Comparison of ENCODE assay signal across 8 mouse cellular contexts in the genomic region with DNA sequence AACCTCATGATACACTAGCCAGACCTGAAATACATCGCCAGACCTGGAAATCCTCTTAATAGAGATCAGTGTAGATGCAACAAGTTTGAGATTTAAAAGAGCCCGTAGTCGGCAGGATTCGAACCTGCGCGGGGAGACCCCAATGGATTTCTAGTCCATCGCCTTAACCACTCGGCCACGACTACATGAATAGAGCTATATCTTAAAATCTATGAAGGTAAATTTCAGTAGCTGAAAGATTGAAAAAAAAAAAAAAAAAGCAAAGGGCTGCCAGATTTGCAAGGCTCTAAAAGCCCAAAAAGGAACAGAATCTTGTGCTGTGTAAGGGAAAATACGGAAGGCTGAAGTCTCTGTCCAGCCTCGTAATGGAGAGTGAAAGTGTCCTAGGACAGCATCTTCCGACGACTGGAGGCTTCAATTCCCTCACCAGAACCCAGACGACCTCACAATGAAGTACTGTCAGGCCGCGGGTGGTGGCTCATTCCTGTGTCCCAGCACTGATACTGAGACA. TPM values are rescaled to one million over a fixed set of nuclear protein-coding genes. Genes with fewer than 3 reads are reported as not detected.
DNase-seq lines count a peak whose midpoint lies in the region; ATAC-seq lines count a peak whose summit lies in the region.

No protein-coding gene starts in this region.

- peak; percentile 51 for ATAC-seq in CD4-positive, CD25-positive, alpha-beta regulatory T cell, adult 4 months
- peak; percentile 27; the same call in 1 of the 2 replicates for ATAC-seq in forebrain, embryonic 15.5 days (replicated peaks)
- ATAC-seq in liver, embryonic 16.5 days (ENCODE audit: low read depth): peak; percentile 58
- peak; percentile 39; the same call in 1 of the 2 replicates for ATAC-seq in neural tube, embryonic 11.5 days (ENCODE audit: insufficient read depth, low FRiP score, low TSS enrichment)
- ATAC-seq in stomach, embryonic 16.5 days (ENCODE audit: insufficient read depth, low FRiP score): peak; percentile 25; the same call in 1 of the 2 replicates

- peak; percentile 81 to 82 for DNase-seq in heart, postnatal 14 days
- DNase-seq in layer of hippocampus, adult 11-12 months (ENCODE audit: low spot score): peak; percentile 89
- peak; percentile 75 for DNase-seq in neural tube, embryonic 11.5 days (ENCODE audit: low spot score)

- H3K4me1 ChIP-seq in brown adipose tissue, adult 24 weeks (ENCODE audit: control insufficient read depth, insufficient read depth, insufficient read length, low read length): peaks cover 2% of the 10 kb centered on the region; the same call in 1 of the 2 replicates
- peaks cover 6% of the 10 kb centered on the region; the same call in 1 of the 2 replicates for H3K4me1 ChIP-seq in forebrain, embryonic 15.5 days
- peaks cover 25% of the 10 kb centered on the region for H3K4me1 ChIP-seq in liver, embryonic 16.5 days (ENCODE audit: control insufficient read depth, low read depth, low read length)
- H3K4me1 ChIP-seq in neural tube, embryonic 11.5 days (ENCODE audit: control insufficient read depth, insufficient read depth, low read length): peaks cover under 1% of the 10 kb centered on the region
- no peaks in the 10 kb centered on the region for H3K4me1 ChIP-seq in stomach, embryonic 16.5 days (ENCODE audit: control insufficient read depth, insufficient read depth, low read length)

- no peaks in the 10 kb centered on the region for H3K27me3 ChIP-seq in forebrain, embryonic 15.5 days
- no peaks in the 10 kb centered on the region for H3K27me3 ChIP-seq in liver, embryonic 16.5 days (ENCODE audit: control insufficient read depth, insufficient read depth, low read depth, low read length)
- no peaks in the 10 kb centered on the region for H3K27me3 ChIP-seq in neural tube, embryonic 11.5 days (ENCODE audit: control insufficient read depth, insufficient read depth, low read length)
- no peaks in the 10 kb centered on the region for H3K27me3 ChIP-seq in stomach, embryonic 16.5 days (ENCODE audit: control insufficient read depth, insufficient read depth, low read length)

- peak overlapping the region; percentile 55 for H3K4me3 ChIP-seq in brown adipose tissue, adult 24 weeks (ENCODE audit: insufficient read depth, low read depth, low read length)
- peak overlapping the region; percentile 45 for H3K4me3 ChIP-seq in forebrain, embryonic 15.5 days
- H3K4me3 ChIP-seq in liver, embryonic 16.5 days (ENCODE audit: low read depth, low read length): peak overlapping the region; percentile 65
- peak overlapping the region; percentile 42 for H3K4me3 ChIP-seq in neural tube, embryonic 11.5 days (ENCODE audit: low read depth, low read length)
- H3K4me3 ChIP-seq in stomach, embryonic 16.5 days (replicated peaks; ENCODE audit: low read length): peak overlapping the region; percentile 64

- H3K9ac ChIP-seq in forebrain, embryonic 15.5 days (replicated peaks): peak overlapping the region; percentile 49
- peak overlapping the region; percentile 19 for H3K9ac ChIP-seq in liver, embryonic 16.5 days (ENCODE audit: low read depth, low read length)
- peak overlapping the region; percentile 52 for H3K9ac ChIP-seq in neural tube, embryonic 11.5 days (ENCODE audit: low read length)
- peak overlapping the region; percentile 71 for H3K9ac ChIP-seq in stomach, embryonic 16.5 days (ENCODE audit: low read length)

- H3K9me3 ChIP-seq in forebrain, embryonic 15.5 days: no peaks in the 10 kb centered on the region
- H3K9me3 ChIP-seq in liver, embryonic 16.5 days (replicated peaks; ENCODE audit: control insufficient read depth, low read length): no peaks in the 10 kb centered on the region
- no peaks in the 10 kb centered on the region for H3K9me3 ChIP-seq in neural tube, embryonic 11.5 days (ENCODE audit: control insufficient read depth, low read length)
- no peaks in the 10 kb centered on the region for H3K9me3 ChIP-seq in stomach, embryonic 16.5 days (replicated peaks; ENCODE audit: control insufficient read depth, low read length)

- H3K36me3 ChIP-seq in forebrain, embryonic 15.5 days: no peaks in the 10 kb centered on the region
- no peaks in the 10 kb centered on the region for H3K36me3 ChIP-seq in liver, embryonic 16.5 days (ENCODE audit: control insufficient read depth, insufficient read depth)
- H3K36me3 ChIP-seq in neural tube, embryonic 11.5 days (ENCODE audit: control insufficient read depth, insufficient read depth, low read length): no peaks in the 10 kb centered on the region
- H3K36me3 ChIP-seq in stomach, embryonic 16.5 days (ENCODE audit: control insufficient read depth, insufficient read depth, low read length): no peaks in the 10 kb centered on the region

- H3K27ac ChIP-seq in brown adipose tissue, adult 24 weeks (replicated peaks; ENCODE audit: low read depth, low read length): no peak overlapping the region
- H3K27ac ChIP-seq in forebrain, embryonic 15.5 days (replicated peaks): peak overlapping the region; percentile 60
- peak overlapping the region; percentile 34; the same call in 1 of the 2 replicates for H3K27ac ChIP-seq in liver, embryonic 16.5 days (ENCODE audit: low read length)
- H3K27ac ChIP-seq in neural tube, embryonic 11.5 days (ENCODE audit: low read depth, low read length): no peak overlapping the region
- peak overlapping the region; percentile 66 for H3K27ac ChIP-seq in stomach, embryonic 16.5 days (ENCODE audit: low read length)

- 0% methylated on average over 16 of the region's 16 CpGs for WGBS in forebrain, embryonic 15.5 days
- WGBS in liver, embryonic 16.5 days (ENCODE audit: insufficient replicate concordance): under 1% methylated on average over 16 of the region's 16 CpGs
- WGBS in neural tube, embryonic 11.5 days: 0% methylated on average over 16 of the region's 16 CpGs
- whole genome bisulfite sequencing in stomach, embryonic 16.5 days: under 1% methylated on average over 16 of the region's 16 CpGs

- peak overlapping the region; percentile 51 for H3K4me2 ChIP-seq in forebrain, embryonic 15.5 days (replicated peaks)
- peak overlapping the region; percentile 58 for H3K4me2 ChIP-seq in liver, embryonic 16.5 days (ENCODE audit: low read depth, low read length)
- peak overlapping the region; percentile 54 for H3K4me2 ChIP-seq in neural tube, embryonic 11.5 days (ENCODE audit: low read depth)
- H3K4me2 ChIP-seq in stomach, embryonic 16.5 days (ENCODE audit: low read depth, low read length): peak overlapping the region; percentile 73

- intact Hi-C loops in heart, postnatal 14 days (cut with DNase I): loop anchor here (5.0 to 10.0 kb wide), 2 partner anchors 1494 to 1576 kb away; no protein-coding TSS in a partner anchor

RNA-seq across cellular contexts. Expression of gene Zfp184, which starts 4.0 kb away (rescaled TPM):
- polyA plus RNA-seq in CD4-positive, CD25-positive, alpha-beta regulatory T cell, adult 4 months (2017; shearing (Covaris generic)): under 1 TPM in 1 of 2 experiments, not detected in 1; 0.37 TPM
- polyA plus RNA-seq in brown adipose tissue, adult 24 weeks (2012; ENCODE audit: insufficient read depth, insufficient read length, missing spikeins): not detected in 2 replicates
- 23.6 and 24.7 TPM in 2 replicates for polyA plus RNA-seq in forebrain, embryonic 15.5 days (2015; fragmentation: Nextera tagmentation; extraction: Ambion mirVana)
- under 1 TPM; 0.62 to 0.90 TPM for total RNA-seq in heart, postnatal 14 days (2021)
- 0.55 and 0.56 TPM in 2 replicates for polyA plus RNA-seq in liver, embryonic 16.5 days (2015; fragmentation: Nextera tagmentation; extraction: Ambion mirVana)
- 22.1 and 25.9 TPM in 2 replicates for polyA plus RNA-seq in neural tube, embryonic 11.5 days (2014; fragmentation: Nextera tagmentation; extraction: Ambion mirVana)
- polyA plus RNA-seq in stomach, embryonic 16.5 days (2015; fragmentation: Nextera tagmentation; extraction: Ambion mirVana): 5.3 and 6.2 TPM in 2 replicates

RNA-seq across cellular contexts. Expression of gene Pom121l2, which starts 40.1 kb away (rescaled TPM):
- not detected for polyA plus RNA-seq in CD4-positive, CD25-positive, alpha-beta regulatory T cell, adult 4 months (2017; shearing (Covaris generic))
- not detected in 2 replicates for polyA plus RNA-seq in brown adipose tissue, adult 24 weeks (2012; ENCODE audit: insufficient read depth, insufficient read length, missing spikeins)
- not detected in 2 replicates for polyA plus RNA-seq in forebrain, embryonic 15.5 days (2015; fragmentation: Nextera tagmentation; extraction: Ambion mirVana)
- total RNA-seq in heart, postnatal 14 days (2021): not detected
- not detected in 2 replicates for polyA plus RNA-seq in liver, embryonic 16.5 days (2015; fragmentation: Nextera tagmentation; extraction: Ambion mirVana)
- 0.16 and 0.19 TPM in 2 replicates for polyA plus RNA-seq in neural tube, embryonic 11.5 days (2014; fragmentation: Nextera tagmentation; extraction: Ambion mirVana)
- 0.09 TPM in 1 of 2 replicates, not detected in the other for polyA plus RNA-seq in stomach, embryonic 16.5 days (2015; fragmentation: Nextera tagmentation; extraction: Ambion mirVana)

Comparison
In these comparisons a context has a peak if more than half of its experiments do, and no peak if none do; other contexts are left out.
1. H3K27ac ChIP-seq: peak in forebrain, embryonic 15.5 days (single experiment), liver, embryonic 16.5 days (single experiment) and stomach, embryonic 16.5 days (single experiment); none in brown adipose tissue, adult 24 weeks (single experiment) and neural tube, embryonic 11.5 days (single experiment).
2. H3K9ac ChIP-seq: peak in every context shown above with its lines; median percentile 71 in stomach, embryonic 16.5 days; 52 in neural tube, embryonic 11.5 days; 49 in forebrain, embryonic 15.5 days; 19 in liver, embryonic 16.5 days.
3. Peak in every context shown above with its lines, with median percentiles within 50 percentile points of each other: ATAC-seq, H3K4me3 ChIP-seq, H3K4me2 ChIP-seq and DNase-seq.